Mouse (Mus musculus) ES-E14 (cell line): Measurements from ENCODE around the gene Sult5a1. TPM values are rescaled to one million over a fixed set of nuclear protein-coding genes. Genes with fewer than 3 reads are reported as not detected.
"Not testable (repeated sequence)": the region's sequence is repeated elsewhere in the genome, so short reads cannot be mapped to it uniquely, and the experiment has no call there.

ENCODE experiments used
- DNase-seq: peaks from one replicate; pipeline ENCODE4 v3.0.0-alpha.2; 2013; ENCODE audit warnings: low read depth, low spot score
- H3K27ac ChIP-seq: 2 replicates; pipeline ENCODE4 v1.5.1; 2012; ENCODE audit warnings: low read depth, mild to moderate bottlenecking, low read length, moderate library complexity, mixed read lengths; ENCODE audit not compliant: poor library complexity, insufficient read depth, severe bottlenecking
- H3K36me3 ChIP-seq: 2 replicates; pipeline ENCODE4 v1.6.1; 2012; ENCODE audit warnings: mild to moderate bottlenecking, low read length, moderate library complexity, mixed read lengths; ENCODE audit not compliant: control insufficient read depth, poor library complexity, insufficient read depth, severe bottlenecking
- H3K4me1 ChIP-seq, 2 experiments: fragments of 150-350 bp in 1 of 2; sonication (generic) in 1 of 2; 2 replicates each; pipeline ENCODE4 v1.6.1; 2012; ENCODE audit warnings: low read length in 2 of 2, mild to moderate bottlenecking in 1 of 2, mixed read lengths in 1 of 2; ENCODE audit not compliant: control insufficient read depth in 2 of 2, insufficient read depth in 2 of 2, poor library complexity in 1 of 2
- H3K4me3 ChIP-seq, 2 experiments: fragments of 150-350 bp in 1 of 2; sonication (generic) in 1 of 2; 2 replicates each; pipeline ENCODE4 v1.5.1; 2012; ENCODE audit warnings: low read length in 2 of 2, low read depth in 1 of 2, mild to moderate bottlenecking in 1 of 2, mixed read lengths in 1 of 2; ENCODE audit not compliant: insufficient read depth in 1 of 2, poor library complexity in 1 of 2, severe bottlenecking in 1 of 2
- H3K9ac ChIP-seq: 2 replicates; pipeline ENCODE4 v1.6.1; 2012; ENCODE audit warnings: low read depth, mild to moderate bottlenecking, low read length, mixed read lengths; ENCODE audit not compliant: poor library complexity, insufficient read depth, severe bottlenecking
- H3K9me3 ChIP-seq: fragments of 150-350 bp; sonication (generic); 2 replicates; pipeline ENCODE4 v1.6.1; 2012; ENCODE audit warnings: low read depth, mild to moderate bottlenecking, low read length; ENCODE audit not compliant: control insufficient read depth, insufficient read depth
- CHD2 ChIP-seq: IDR thresholded peaks from 2 replicates; pipeline ENCODE4 v1.6.1; 2014; ENCODE audit warnings: mild to moderate bottlenecking, low read depth, low read length, inconsistent platforms
- HCFC1 ChIP-seq: IDR thresholded peaks from 2 replicates; pipeline ENCODE4 v1.6.1; 2012; ENCODE audit warnings: low read length, inconsistent platforms, borderline replicate concordance; ENCODE audit not compliant: insufficient read depth
- MAFK ChIP-seq: IDR thresholded peaks from 2 replicates; pipeline ENCODE4 v1.6.1; 2014; ENCODE audit warnings: mild to moderate bottlenecking, low read depth, low read length, inconsistent platforms; ENCODE audit not compliant: insufficient read depth
- ZC3H11A ChIP-seq: IDR thresholded peaks from 2 replicates; pipeline ENCODE4 v1.6.1; 2012; ENCODE audit warnings: low read depth, mild to moderate bottlenecking, inconsistent platforms, low read length, borderline replicate concordance
- ZNF384 ChIP-seq: IDR thresholded peaks from 2 replicates; pipeline ENCODE4 v1.6.1; 2012; ENCODE audit warnings: low read depth, low read length, inconsistent platforms
- in situ Hi-C, 2 experiments: fragments of 600-800 bp; cut with MboI; formaldehyde crosslinking; loops; one replicate each; pipeline ENCODE4 v1.15.1; 2025; ENCODE audit warnings: low sequenced_read_pairs in 2 of 2, inconsistent platforms in 1 of 2; ENCODE audit not compliant: unreplicated experiment in 2 of 2
- total RNA-seq: library from RNA; depleted of rRNA; stranded (reverse); fragments of 300-350 nt; gene quantifications from 2 replicates; pipeline ENCODE4 v1.2.3, GENCODE M21; 2012

The Sult5a1 gene
- total RNA-seq, 1 experiment: 3.3 TPM

DNA sequence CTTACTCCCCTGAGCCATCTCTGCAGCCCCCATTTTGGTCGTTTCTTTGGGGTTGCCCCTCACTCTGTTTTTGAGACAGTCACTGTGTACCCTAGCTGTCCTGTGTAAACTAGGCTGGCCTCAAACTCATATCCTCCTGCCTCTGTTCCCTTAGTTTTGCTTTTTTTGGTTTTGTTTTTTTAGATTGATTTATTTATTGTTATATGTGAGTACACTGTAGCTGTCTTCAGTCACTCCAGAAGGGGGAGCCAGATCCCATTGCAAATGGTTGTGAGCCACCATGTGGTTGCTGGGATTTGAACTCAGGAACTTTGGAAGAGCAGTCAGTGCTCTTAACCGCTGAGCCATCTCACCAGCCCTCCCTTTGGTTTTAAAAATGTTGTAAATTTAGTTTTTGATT, 51.6 kb downstream of the Sult5a1 start:
- no peaks in the 10 kb centered on the region for H3K9me3 ChIP-seq
- DNase-seq: no peak
- H3K4me3 ChIP-seq: no peak overlapping the region
- peaks cover 29% of the 10 kb centered on the region for H3K36me3 ChIP-seq
- no peak overlapping the region for H3K27ac ChIP-seq
- H3K4me1 ChIP-seq: no peaks in the 10 kb centered on the region
- in situ Hi-C loops: no loop called here
- H3K9ac ChIP-seq: no peak overlapping the region
- TF ChIP-seq ZC3H11A (no peak), MAFK (no peak), HCFC1 (no peak), ZNF384 (peak; percentile 85), CHD2 (no peak)

DNA sequence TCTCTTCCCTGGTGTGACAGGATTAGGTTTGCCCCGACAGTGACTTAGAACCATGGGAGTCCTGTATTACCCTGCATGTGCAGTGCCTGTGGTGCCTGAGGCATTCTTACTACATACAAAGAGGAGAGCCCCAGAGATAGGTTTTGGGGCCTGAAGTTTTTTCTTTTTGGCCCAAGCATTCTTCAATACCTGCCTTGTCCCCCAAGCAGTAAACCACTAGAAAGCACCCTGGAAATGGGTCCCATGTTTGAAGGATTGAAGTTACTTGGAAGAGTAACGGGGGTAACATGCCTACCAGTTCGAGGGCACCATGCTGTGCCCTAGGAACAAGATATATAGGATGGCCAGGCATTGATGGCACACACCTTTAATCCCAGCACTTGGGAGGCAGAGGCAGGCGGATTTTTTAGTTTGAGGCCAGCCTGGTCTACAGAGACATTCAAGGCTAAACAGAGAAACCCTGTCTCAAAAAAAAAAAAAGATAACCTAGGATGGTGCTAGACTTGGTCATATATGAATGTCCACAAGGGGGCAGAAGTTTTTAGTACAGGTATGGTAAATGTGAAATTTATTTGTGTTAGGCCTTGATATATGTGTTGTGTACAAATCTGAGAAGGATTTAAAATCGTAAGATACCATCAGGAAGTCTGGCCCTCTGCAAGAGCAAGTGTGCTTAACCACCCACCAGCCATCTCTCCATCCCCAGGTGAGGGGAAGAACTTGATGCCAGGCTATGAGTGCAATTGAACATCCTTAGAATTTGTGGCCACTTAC, 52.4 kb downstream of the Sult5a1 start:
- peaks cover 29% of the 10 kb centered on the region for H3K36me3 ChIP-seq
- TF ChIP-seq MAFK (no peak), CHD2 (peak; percentile 63), ZNF384 (peak; percentile 65; the same call in 1 of the 2 replicates)
- in situ Hi-C loops: no loop called here
- H3K27ac ChIP-seq: no peak overlapping the region
- no peaks in the 10 kb centered on the region for H3K4me1 ChIP-seq
- H3K9me3 ChIP-seq: no peaks in the 10 kb centered on the region
- DNase-seq: peak; percentile 67
- H3K9ac ChIP-seq: no peak overlapping the region; the same call in 1 of the 2 replicates
- H3K4me3 ChIP-seq: no peak overlapping the region

GRCm38 (mm10) chr8:123104046-123104767, 53.9 kb downstream of the Sult5a1 start:
- no peak overlapping the region; the same call in 1 of the 2 replicates for H3K27ac ChIP-seq
- in situ Hi-C loops: no loop called here
- peak overlapping the region; percentile 90 to 98 for H3K4me3 ChIP-seq
- peak overlapping the region; percentile 99; the same call in 1 of the 2 replicates for H3K9ac ChIP-seq
- peaks cover 0 to 2% of the 10 kb centered on the region in 2 experiments; a peak in 2 of 4 replicates for H3K4me1 ChIP-seq
- DNase-seq: no peak
- TF ChIP-seq ZNF384 (no peak), HCFC1 (no peak), CHD2 (no peak), MAFK (no peak), ZC3H11A (no peak)
- H3K9me3 ChIP-seq: no peaks in the 10 kb centered on the region
- H3K36me3 ChIP-seq: peaks cover 29% of the 10 kb centered on the region

DNA sequence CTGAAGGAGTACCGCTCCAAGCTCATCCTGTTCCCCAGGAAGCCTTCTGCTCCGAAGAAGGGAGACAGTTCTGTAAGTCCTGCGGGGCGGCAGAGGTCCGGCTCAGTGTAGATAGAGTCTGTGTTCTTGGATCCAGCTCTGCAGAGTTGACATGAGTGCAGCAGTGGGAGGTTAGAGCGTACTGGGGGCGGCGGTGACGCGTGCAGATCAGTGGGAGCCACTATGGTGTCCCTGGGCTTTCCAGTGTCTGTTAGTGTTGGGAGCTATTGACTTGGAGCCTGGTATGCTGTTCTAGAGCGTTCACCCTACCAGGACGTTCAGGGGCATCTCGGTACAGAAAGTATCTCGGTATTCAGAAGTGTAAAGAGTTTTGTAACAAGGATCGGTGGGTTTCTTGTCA, 54.8 kb downstream of the Sult5a1 start:
- Histone ChIP-seq H3K9ac (peak overlapping the region; percentile 99), H3K27ac (peak overlapping the region; percentile 83), H3K9me3 (no peaks in the 10 kb centered on the region), H3K4me1 (peaks cover 0 to 3% of the 10 kb centered on the region in 2 experiments; a peak in 2 of 4 replicates), H3K36me3 (peaks cover 30% of the 10 kb centered on the region), H3K4me3 (peak overlapping the region; percentile 90 to 98)
- DNase-seq: no peak
- in situ Hi-C loops: no loop called here
- TF ChIP-seq ZC3H11A (no peak), ZNF384 (no peak), HCFC1 (no peak), MAFK (no peak)

DNA sequence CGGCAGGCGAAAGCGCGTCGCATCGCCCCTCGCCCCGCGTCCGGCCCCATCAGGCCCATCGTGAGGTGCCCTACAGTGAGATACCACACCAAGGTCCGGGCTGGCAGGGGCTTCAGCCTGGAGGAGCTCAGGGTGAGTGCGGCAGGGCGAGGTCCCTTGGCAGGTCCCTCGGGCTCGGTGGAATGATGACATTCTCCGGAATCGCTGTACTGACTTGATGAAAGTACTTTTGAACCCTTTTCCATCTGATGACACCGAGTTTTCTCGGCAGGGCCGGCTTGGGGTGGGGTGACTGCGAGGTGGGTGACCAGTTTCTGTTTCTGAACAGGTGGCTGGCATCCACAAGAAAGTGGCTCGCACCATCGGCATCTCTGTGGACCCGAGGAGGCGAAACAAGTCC, 55.3 kb downstream of the Sult5a1 start:
- Histone ChIP-seq H3K4me3 (peak overlapping the region; percentile 90 to 98), H3K27ac (peak overlapping the region; percentile 83), H3K9ac (peak overlapping the region; percentile 99), H3K36me3 (peaks cover 32% of the 10 kb centered on the region)
- H3K4me1 ChIP-seq, H3K9me3 ChIP-seq, in situ Hi-C loops, DNase-seq: not testable (repeated sequence)
